Mouse (Mus musculus) liver (tissue): ENCODE measurements around the gene Cyth4.

ENCODE experiments used
- DNase-seq: peaks from one replicate; pipeline ENCODE4 v3.0.0-alpha.2; 2020; ENCODE audit warnings: mixed read lengths

The Cyth4 gene

DNA sequence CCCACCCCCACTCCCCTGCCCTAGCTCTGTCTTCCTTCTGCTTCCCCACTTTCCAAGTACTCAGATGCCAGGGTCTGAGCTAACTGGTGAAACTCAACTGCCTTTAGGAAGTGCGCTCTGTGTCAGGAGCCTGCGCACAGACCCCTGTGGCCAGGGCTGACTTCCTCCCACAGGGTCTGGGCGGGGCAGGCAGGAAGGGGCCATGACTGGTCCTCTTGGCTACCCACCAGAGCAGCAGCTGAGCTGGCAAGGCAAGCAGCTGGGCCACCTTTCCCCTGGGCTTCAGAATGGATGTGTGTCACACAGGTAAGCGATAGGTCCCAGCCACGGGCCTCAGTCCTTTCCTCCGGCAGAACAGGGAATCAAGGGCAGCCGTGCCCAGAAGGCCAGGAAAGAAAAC is at the start of gene Cyth4:
TSS of gene Cyth4 (plus strand) at position 134 of the 400 bp plus-strand sequence.
- peak; percentile 56 for DNase-seq

DNA sequence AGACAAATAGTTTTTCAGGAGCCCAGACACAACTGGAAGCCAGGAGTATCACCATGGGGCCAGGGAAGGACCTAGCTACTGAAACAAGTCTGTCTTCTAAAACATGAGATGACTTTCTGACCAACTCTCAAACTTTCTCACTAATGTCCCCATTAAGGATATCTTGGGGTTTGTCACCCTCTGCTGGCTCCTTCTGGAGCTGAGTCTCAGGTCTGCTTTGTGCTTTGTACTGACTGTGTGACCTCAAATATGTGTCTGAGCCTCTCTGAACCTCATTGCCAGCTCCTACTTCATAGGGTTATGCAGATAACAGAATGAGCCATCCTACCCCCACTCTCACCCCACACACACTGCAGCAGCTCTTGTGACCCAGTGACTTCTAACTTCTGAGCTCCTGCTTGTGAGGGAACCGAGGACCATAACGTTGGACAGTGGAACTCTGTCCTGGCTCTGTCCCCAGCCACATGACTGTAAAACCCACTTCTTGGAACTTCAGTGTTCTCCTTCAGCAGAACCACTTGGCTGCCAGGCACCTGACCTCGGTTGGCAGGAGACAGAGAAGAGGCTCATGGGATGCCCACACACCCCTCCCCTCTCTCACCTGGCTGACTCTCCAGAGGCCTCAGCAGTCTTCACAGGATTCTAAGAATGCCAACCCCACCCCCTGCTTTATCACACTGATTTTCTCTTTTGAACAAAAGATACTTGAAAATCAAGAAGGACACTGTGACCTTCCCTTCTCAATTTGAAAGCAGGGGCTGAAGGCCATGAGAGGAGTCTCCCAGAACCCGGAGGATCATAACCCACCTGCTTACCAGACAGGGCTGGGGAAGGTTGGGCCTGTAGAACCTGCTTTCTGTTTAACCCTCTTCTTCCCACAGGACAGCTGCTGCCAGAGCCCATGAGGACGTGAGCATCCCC is 49.2 kb upstream of the Cyth4 start:
- DNase-seq: no peak

DNA sequence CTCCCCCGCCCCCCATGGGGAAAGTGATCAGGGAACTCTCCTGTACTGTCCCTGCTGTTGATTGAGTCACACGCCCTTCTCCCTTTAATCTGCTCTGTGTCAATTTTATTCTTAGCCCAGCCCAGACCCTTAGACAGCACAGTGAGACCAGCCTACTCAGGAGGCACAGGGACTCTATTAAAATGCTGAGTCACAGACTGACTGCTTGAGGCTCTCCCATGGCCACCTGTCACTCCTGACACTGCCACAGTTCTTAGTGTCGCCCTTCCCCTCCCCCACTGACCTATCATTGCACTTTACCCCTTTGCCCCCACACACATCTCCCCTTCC is 48.5 kb upstream of the Cyth4 start:
- no peak for DNase-seq

DNA sequence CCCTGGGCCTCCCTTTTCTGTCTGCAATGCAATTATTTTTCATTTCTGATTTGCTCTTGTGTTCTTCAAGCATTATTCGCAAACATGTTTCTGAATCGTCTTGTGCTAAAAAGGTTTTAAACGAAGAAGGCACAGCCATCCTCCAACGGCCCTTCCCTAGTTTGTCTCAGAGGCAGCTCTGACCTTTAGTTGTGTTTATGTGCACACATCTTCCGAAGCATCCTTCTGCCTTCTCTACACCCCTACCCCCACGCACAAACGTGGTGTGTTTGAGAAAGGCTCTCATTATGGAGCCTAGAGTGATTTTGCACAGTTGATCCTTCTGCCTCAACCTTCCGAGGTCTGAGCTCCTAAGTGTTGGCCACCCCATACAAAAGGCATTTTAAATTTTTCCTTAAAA is 48.1 kb upstream of the Cyth4 start:
- no peak for DNase-seq

DNA sequence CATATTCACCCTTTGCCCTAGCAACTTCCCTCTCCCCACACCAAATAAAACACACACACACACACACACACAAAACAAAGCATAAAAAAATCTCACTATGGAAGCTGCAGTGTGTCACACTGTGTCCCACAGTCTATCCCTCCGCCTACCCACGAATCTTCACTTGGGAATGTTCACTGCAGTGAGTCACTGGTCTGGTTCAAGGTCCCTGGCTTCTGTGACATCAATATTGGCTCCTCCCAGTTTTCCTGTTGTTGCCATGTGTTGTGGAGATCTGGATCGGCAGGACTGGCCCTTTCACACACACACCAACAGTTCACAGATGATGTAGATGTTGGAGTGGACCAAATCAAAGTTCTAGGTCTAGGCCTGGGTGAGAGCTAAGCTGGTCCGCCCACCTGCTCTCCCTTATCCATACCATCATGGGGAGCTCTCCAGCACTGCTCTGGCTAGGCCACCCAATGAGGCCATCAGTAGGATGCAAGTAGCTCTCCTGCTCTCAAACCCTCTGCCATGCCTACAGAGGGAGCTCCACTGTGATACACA is 47.6 kb upstream of the Cyth4 start:
- no peak for DNase-seq

DNA sequence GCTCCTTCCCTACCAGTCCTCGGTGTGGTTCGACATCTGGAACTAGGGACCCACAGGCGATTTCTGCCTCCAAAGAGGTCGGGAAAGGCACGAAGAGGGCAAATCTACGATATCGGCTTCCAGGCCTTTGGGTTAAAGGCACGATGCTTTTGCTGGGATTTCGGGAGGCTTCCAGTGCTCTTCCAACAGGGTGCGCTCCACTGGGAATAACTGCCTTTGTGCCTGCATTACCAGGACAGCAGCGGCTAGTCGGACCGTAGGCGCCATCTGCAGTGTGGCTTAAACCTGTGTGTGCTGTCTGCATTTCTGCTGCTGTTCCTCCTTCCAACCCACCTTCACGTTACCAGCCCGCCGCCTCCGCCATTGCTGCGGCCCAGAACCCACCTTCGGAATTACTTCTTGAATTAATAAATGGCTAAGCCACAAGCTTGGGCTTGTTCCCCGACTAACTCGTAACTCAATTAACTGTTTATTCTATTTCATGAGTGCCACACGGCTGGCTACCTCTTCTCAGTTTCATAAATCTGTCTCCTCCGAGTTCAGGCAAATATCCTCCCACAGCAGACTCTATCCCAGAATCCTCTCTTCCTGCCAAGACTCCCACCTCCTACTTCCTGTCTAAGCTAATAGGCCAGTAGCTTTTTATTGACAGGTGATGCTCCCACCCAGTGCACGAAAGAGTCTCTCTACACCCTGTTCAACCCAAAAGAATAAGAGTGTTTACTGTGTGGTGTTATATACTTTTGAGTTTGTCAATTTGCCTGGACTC is 42.1 kb upstream of the Cyth4 start:
- DNase-seq: no peak

DNA sequence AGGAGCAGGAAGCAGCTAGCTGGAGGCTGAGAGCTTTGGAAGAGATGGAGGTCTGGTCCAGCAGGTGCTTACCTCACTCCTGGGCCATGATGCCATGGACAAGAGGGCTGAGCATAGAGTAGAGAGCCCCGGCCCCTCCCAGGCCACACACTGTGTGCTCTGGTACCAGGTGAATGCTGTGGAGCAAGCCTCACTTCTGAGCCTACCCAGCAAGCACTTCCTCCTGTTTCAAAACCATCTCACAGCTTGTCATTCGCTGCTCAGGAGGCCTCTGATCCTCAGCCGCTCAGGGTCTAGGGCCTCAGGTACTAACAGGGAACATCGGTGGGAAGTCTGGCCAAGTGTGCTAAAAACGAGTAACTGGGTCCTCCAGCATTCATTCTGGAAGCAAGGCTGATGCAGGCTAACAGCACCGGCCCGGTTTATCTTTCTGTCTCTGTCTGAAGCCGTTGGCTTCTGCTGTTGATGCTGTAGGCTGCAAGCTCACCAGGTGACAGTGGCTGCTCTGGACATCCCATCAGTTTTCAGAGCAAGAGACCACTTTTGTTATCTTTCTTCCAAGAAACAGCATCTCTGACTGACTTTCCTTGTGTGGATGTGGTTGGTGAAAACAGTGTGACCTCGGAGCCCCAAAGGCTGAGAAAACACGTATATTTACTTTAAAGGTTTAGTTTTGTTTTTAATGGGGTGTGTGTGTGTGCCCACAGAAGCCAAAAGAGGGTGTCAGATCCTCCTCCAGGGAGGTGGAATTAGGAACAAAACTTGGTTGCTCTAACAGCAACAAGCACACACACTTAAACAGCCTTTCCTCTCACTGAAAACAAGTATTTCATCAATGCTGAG is 38.9 kb upstream of the Cyth4 start:
- no peak for DNase-seq

DNA sequence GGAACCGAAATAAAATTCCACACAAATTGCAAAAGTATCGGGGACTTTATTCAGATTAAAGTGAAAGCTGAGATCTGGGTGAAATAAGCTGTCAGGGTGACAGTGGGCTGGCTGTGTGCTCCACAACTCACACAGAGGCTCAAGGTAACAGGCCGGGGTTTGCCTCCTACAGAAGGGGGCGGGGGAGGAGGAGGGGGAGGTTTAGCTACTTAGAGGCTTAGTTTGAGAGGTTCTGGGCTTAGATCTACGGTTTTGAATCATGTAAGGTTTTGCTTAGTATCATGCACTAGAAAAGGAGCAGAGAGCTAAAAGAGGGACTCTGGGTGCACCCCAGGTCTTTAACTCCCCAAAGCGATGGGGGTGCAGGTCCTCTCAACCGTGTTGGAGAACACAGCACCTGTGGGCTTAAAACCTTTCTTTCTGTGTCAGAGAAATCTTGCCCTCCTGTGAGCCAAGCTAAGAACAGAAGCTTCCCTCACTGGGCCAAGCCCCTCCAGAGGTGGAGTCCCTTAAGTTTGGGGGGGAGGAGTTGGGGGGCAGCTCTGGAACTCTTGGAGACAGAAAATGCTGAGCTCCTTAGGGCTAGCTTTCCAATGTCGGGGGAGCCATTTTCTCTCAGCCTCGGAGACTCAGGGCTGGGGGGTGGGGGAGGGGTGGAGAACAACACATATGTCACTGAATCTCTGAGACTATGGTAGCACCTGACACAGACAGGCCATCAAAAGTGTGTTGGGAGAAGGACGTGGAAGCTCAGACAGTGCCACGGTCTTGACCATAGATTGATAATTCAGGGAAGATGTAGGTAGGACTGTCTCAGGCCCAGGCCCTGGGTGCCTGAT is 37.5 kb upstream of the Cyth4 start:
- DNase-seq: no peak

DNA sequence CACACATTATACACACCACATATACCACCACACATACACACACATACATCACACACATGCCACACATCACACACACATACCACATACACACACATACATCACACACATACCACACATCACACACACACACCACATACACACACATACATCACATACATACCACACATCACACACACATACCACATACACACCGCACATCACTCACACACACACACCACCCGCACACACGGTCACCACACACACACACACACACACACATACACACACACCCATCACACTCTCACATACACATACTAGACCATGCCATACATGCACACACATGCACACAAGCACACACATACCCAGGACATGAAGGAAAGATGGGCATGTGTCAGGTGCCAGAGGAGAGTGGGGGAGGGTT is 33.5 kb upstream of the Cyth4 start:
- DNase-seq: no peak

DNA sequence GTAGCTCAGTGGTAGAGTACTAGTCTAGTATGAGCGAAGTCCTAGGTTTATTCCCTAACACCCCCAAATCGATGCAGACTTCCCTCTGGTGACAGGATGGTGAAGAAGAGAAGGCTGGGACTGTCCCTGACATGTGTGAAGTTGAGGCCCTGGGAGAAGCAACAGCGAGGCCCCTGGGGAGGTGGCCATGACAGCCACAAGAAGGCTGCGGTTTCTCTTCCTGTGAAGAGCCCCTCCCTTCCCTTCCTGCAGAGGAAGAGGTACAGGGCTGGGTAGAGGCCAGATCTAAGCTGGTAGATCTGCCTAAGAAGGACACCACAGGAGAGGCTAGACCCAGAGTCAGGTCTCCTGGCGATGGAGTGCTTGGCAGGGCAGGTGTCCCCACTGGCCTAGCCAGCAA is 32.9 kb upstream of the Cyth4 start:
- DNase-seq: peak; percentile 57

DNA sequence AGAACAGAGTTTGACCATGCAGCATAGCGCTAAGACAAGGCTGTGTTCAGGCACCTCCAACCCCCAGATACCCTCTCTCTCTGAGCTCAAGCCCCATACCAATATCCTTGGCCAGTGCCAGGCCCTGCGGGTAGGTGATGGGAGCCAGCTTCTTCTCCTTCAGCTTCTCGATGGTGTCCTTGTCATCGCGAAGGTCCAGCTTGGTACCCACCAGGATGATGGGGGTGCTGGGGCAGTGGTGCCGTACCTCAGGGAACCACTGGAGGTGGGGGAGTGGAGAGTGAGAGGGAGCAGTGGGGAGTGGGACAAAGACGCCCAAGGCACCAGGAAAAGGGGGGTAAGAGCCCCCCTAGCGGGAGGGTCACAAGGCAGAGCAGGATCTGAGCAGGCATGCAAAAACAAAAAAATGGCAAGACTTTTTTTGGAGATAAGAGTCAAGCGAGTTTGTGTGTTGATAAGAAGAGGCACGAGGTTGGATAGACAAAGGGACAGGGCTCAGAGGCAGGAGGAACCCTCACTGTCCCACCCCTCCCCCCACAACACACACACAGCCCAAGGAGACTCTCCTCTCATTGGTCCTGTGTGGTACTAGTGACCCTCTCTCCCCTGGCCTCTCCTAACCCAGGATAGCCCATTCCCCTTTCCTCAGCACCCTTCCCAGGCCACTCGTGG is 31.9 kb upstream of the Cyth4 start:
- peak; percentile 69 for DNase-seq

DNA sequence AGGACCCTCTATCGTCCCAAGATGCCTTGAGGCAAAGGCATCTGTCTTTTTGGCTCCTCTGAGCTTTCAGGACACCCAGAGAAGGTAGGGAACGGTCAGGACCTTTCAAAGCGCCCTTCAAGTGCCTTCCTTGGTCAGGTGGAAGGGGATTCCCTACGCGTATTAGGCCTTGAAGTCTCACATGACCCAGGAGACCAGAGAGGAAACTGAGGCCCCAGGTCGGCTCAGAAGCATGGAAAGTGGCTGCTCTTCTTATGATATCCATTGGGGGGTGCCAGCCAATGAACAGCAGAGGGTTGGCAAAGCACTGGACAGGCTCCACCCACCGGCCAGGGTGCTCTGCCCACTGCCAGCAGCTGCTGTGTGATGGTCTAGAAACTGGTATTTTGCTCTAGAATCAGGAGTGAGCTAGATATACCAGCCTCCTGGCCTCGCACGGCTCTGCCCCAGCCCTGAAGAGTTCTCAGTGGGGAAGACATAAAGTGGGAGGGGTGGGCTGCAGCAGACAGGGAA is 29.2 kb upstream of the Cyth4 start:
- peak; percentile 59 for DNase-seq

DNA sequence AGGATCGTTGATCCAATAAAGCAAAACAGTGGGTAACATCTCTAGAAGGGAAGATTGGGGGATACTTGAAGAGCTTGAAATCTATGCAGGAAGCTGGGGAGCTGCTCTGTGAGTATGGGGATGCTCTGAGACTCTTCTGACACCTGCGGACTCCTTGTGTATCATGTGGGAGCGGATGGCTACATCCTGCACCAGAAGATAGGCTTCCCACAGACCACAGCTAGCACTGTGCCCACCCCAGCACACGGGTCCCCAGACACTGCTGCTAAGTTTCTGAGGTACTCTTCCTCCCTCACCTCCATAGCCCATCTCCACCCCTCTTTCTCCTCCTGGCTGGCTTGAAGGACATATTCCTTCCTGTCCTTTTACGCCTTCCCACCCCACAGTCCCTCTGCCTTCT is 26.7 kb upstream of the Cyth4 start:
- no peak for DNase-seq

DNA sequence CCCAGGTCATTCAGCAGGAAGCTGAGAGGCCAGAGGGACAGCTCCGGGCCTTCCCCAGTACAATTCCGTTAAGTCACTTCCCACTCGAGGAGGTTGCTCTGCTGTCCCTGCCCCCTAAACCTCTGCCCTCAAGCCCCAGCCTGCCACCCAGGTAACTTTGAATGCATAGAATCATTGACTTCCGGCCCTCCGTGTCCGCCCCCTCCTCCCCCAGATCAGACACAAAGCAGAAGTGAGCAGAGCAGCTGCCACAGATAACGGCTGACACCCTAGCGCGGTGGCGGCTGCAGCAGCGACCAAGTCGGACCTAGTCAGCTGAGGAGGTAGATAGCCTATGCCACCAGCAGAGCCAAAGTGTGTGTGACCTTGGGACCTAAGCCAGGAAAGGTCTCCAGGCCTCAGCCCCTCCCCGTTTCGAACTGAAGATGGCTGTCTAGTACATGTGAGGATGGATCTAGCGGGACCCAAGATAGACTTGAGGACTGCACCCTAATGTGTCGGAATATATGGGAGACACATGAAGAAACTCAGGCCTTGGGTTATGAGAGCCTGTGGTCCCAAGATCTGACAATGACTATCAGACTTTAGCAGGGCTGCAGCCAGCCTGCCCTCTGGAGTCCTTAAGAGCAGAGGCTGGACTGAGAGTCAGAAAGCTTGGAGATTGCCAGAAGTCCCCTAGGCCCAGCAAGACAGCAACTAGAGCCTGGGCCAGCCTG is 25.1 kb upstream of the Cyth4 start:
- peak; percentile 87 for DNase-seq

DNA sequence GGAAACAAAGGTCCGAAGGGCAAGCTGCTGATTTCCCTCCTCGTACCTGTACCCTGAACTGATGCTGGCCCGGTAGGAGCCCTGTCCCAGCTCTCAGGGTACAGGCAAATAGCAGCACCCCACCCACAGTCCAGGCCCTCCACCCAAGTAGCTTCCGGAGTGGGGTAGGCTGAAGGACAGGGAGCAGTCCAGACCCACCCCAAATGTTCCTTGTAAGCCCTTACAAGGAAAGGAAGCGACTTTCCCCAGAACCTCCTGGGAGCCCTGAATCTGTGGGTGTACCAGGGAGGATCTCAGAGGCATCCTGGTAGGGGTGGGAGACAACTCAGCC is 24.6 kb upstream of the Cyth4 start:
- DNase-seq: peak; percentile 45

DNA sequence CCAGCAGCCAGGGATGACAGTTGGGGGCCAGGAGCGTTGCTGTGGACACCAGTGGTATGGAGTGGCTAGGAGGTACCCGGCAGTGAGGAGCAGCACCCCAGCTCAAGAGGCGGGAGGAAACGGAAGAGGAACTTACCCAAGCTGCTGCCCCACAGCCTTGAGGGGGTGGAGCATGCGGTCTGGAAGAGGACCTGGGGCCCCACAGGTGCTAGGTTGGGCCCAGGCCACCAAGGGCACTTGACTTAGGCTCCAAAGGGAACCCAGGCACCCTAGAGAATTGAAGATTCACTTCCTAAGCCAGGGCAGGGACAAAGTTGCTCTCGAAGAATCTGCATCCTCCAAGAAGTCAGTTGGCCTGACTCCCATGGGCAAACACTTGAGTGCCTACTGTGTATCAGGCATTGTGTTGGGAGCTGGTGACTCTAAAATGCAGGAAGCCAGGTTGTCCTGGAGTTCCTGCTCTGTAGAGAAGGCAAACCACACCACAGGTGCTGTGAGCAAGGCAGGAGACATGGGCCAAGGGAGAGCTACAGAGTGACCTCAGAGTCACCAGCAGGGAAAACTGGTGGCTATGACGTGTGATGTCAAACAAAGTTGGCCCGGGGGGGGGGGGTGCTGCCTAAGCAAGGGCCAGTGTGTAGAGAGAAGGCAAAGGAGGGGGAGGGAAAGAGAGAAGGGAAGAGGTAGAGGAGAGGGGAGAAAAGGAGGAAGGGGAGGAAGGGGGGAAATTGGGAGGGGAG is 24.0 kb upstream of the Cyth4 start, which contains the start of gene Rac2:
TSS of gene Rac2 (minus strand) at position 126 of the 740 bp plus-strand sequence.
- peak; percentile 73 for DNase-seq

DNA sequence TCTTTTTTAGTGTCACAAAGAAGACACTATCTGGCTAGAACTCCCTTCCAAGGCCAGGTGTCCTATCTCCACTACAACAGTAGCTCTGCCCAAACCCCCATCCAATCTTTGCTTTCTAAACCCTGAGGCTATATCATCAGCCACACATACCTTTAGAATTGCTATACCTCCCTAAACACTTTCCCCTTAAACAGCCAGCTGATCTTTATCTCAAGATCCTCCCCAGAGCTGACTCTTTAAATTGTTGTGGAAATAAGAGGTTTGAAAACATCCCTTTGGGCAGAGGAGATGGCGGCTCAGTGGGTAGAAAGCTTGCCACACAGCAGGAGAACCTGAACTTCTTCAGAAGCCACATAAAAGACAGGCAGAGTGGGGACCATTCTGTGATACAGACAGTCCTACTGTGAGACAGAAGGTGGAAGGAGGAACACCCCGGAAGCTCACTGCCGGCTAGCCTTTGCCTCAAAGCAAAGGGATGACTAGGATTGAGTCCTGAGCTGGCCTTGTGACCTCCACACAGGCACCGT is 20.5 kb upstream of the Cyth4 start:
- DNase-seq: no peak

DNA sequence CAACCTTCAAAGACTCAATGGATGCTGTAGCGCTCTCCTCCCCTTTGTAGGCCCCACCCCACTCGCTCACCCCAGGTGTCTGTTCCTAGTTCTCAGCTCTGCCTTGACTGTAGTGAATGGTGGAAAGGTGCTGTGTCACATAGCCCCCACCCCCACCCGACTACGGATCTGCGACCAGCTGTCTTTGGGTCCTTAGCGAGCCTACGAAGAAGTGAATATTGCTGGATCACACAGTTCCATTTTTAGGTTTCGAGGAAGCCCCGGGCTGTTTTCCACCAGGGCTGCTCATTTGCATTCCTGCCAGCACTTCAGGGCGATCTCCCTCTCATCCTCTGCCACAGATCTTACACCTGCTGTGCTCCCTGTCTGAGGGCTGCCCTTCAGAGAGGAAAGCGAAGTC is 13.5 kb upstream of the Cyth4 start:
- no peak for DNase-seq

DNA sequence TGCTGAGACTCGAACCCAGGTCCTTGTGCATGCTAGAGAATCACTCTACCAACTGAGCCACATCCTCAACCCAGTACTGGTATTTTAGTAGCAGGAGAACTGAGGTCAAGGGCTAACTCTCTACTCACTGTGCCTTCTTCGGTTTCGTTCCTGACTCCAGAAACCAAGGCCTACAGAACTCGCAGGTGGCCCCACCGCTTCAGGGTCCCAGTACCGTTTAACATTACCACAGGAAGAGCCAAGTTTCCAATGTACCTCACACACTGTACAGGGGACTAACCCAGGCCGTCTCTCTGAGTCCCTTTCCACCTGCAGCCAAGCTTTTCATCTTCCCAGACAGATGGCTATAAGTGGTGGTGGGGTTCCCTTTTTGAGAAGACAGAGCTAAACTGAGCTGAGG is 11.4 kb upstream of the Cyth4 start:
- DNase-seq: no peak
